Mouse (Mus musculus) ES-E14 (cell line): Measurements from ENCODE around the gene Gpcpd1.

Experiments used
- CHD2 ChIP-seq: IDR thresholded peaks from 2 replicates; pipeline ENCODE4 v1.6.1; 2014; ENCODE audit warnings: mild to moderate bottlenecking, low read depth, low read length, inconsistent platforms
- HCFC1 ChIP-seq: IDR thresholded peaks from 2 replicates; pipeline ENCODE4 v1.6.1; 2012; ENCODE audit warnings: low read length, inconsistent platforms, borderline replicate concordance; ENCODE audit not compliant: insufficient read depth
- MAFK ChIP-seq: IDR thresholded peaks from 2 replicates; pipeline ENCODE4 v1.6.1; 2014; ENCODE audit warnings: mild to moderate bottlenecking, low read depth, low read length, inconsistent platforms; ENCODE audit not compliant: insufficient read depth
- ZC3H11A ChIP-seq: IDR thresholded peaks from 2 replicates; pipeline ENCODE4 v1.6.1; 2012; ENCODE audit warnings: low read depth, mild to moderate bottlenecking, inconsistent platforms, low read length, borderline replicate concordance
- ZNF384 ChIP-seq: IDR thresholded peaks from 2 replicates; pipeline ENCODE4 v1.6.1; 2012; ENCODE audit warnings: low read depth, low read length, inconsistent platforms

- TF ChIP-seq ZC3H11A = no peak
- no peak for TF ChIP-seq HCFC1
- TF ChIP-seq CHD2 = no peak
- TF ChIP-seq MAFK = no peak
- TF ChIP-seq ZNF384 = no peak
Observed at GRCm38 (mm10) chr2:132628626-132629025, 41.1 kb upstream of the Gpcpd1 start.
